Mouse (Mus musculus) stomach, embryonic 15.5 days (tissue): ENCODE results near the gene Gli1. TPM values are rescaled to one million over a fixed set of nuclear protein-coding genes. Genes with fewer than 3 reads are reported as not detected.
"Not testable (repeated sequence)": the region's sequence is repeated elsewhere in the genome, so short reads cannot be mapped to it uniquely, and the experiment has no call there.

Source experiments
- ATAC-seq: fragments of 200-750 bp; cut with Nextera tagmentation; 2 replicates; pipeline ENCODE4 v1.8.0; 2017; ENCODE audit warnings: low read depth, moderate number of reproducible peaks, moderate TSS enrichment; ENCODE audit not compliant: insufficient read depth, low FRiP score
- H3K27ac ChIP-seq: fragments of 300-500 bp; sonication (generic); 2 replicates; pipeline ENCODE4 v1.5.1; 2015; ENCODE audit warnings: mild to moderate bottlenecking, inconsistent platforms
- H3K27me3 ChIP-seq: fragments of 300-500 bp; sonication (generic); replicated peaks from 2 replicates; pipeline ENCODE4 v1.6.1; 2015; ENCODE audit warnings: inconsistent platforms
- H3K36me3 ChIP-seq: fragments of 300-500 bp; sonication (generic); 2 replicates; pipeline ENCODE4 v1.6.1; 2015; ENCODE audit warnings: inconsistent platforms
- H3K4me1 ChIP-seq: fragments of 300-500 bp; sonication (generic); 2 replicates; pipeline ENCODE4 v1.6.1; 2015; ENCODE audit warnings: inconsistent platforms
- H3K4me2 ChIP-seq: fragments of 300-500 bp; sonication (generic); 2 replicates; pipeline ENCODE4 v1.6.1; 2015; ENCODE audit warnings: mild to moderate bottlenecking, inconsistent platforms
- H3K4me3 ChIP-seq: fragments of 300-500 bp; sonication (generic); replicated peaks from 2 replicates; pipeline ENCODE4 v1.5.1; 2015; ENCODE audit warnings: inconsistent platforms
- H3K9ac ChIP-seq: fragments of 300-500 bp; sonication (generic); 2 replicates; pipeline ENCODE4 v1.6.1; 2015; ENCODE audit warnings: inconsistent platforms
- H3K9me3 ChIP-seq: fragments of 300-500 bp; sonication (generic); 2 replicates; pipeline ENCODE4 v1.6.1; 2016; ENCODE audit warnings: inconsistent platforms
- WGBS: fragments of 180-500 bp; shearing (Covaris S2); methylation state at CpG from one replicate; pipeline ENCODE4 v1.1.7; 2015; 5-methylcytosine and 5-hydroxymethylcytosine counted together
- polyA plus RNA-seq: library from polyadenylated mRNA; unstranded; fragments of >200 nt; fragmentation: Nextera tagmentation; extraction: Ambion mirVana; gene quantifications from 2 replicates; pipeline ENCODE4 v1.2.1, GENCODE M21; 2015

Gli1 gene
- polyA plus RNA-seq, 1 experiment from 2014 or later, result 9.1 TPM

DNA sequence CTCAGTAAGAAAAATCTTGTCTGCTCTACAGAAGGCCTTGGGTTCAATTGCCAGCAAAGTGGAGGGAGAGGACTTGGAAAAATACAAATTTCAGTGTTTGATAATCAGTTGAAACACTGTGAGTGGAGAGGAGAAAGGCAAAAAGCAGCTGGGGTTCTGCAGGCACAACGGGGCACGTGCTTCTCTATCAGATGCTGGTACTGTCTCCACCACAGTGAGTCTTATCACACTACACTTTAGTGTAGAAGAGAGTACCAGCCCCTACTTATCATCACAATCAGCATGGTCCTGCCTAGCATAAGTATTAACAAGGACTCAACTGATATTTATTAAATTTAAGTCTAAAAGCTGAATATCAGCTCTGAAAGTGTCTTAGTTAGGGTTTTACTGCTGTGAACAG is 24.5 kb downstream of the Gli1 start:
- WGBS, result 78% methylated on average over 2 of the region's 2 CpGs
- no peak overlapping the region for H3K4me3 ChIP-seq
- no peak for ATAC-seq
- H3K9me3 ChIP-seq, result no peaks in the 10 kb centered on the region
- H3K9ac ChIP-seq, result no peak overlapping the region
- no peaks in the 10 kb centered on the region for H3K36me3 ChIP-seq
- H3K27me3 ChIP-seq, result no peaks in the 10 kb centered on the region
- no peak overlapping the region for H3K27ac ChIP-seq
- H3K4me1 ChIP-seq, result no peaks in the 10 kb centered on the region
- H3K4me2 ChIP-seq, result no peak overlapping the region

DNA sequence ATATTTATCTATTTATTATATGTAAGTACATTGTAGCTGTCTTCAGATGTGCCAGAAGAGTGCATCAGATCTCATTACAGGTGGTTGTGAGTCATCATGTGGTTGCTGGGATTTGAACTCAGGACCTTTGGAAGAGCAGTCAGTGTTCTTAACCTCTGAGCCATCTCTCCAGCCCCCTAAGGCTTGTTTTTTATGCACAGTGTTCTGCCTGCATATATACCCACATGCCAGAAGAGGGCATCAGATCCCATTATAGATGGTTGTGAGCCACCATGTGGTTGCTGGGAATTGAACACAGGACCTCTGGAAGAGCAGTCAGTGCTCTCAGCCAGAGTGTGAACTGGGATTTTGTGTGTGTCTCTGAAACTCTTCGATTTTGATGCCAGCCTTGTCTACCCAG is 26.8 kb downstream of the Gli1 start:
- not testable (repeated sequence) for H3K4me2 ChIP-seq, H3K9me3 ChIP-seq, H3K27me3 ChIP-seq, H3K9ac ChIP-seq, ATAC-seq, H3K4me3 ChIP-seq, H3K36me3 ChIP-seq, H3K27ac ChIP-seq
- 74% methylated on average over 1 of the region's 1 CpGs for WGBS
- peaks cover 10% of the 10 kb centered on the region; the same call in 1 of the 2 replicates for H3K4me1 ChIP-seq

DNA sequence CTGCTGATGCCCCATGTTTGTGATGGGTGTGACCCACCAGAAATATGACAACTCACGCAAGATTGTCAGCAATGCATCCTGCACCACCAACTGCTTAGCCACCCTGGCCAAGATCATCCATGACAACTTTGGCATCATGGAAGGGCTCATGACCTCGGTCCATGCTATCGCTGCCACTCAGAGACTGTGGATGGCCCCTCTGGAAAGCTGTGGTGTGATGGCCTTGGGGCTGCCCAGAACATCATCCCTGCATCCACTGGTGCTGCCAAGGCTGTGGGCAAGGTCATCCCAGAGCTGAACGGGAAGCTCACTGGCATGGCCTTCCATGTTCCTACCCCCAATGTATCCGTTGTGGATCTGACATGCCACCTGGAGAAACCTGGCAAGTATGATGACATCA is 28.3 kb downstream of the Gli1 start:
- not testable (repeated sequence) for ATAC-seq, H3K27me3 ChIP-seq, H3K27ac ChIP-seq, H3K4me3 ChIP-seq, H3K9me3 ChIP-seq, H3K9ac ChIP-seq, H3K36me3 ChIP-seq, H3K4me2 ChIP-seq
- 93% methylated on average over 5 of the region's 5 CpGs for WGBS
- H3K4me1 ChIP-seq, result peaks cover 10% of the 10 kb centered on the region; the same call in 1 of the 2 replicates

DNA sequence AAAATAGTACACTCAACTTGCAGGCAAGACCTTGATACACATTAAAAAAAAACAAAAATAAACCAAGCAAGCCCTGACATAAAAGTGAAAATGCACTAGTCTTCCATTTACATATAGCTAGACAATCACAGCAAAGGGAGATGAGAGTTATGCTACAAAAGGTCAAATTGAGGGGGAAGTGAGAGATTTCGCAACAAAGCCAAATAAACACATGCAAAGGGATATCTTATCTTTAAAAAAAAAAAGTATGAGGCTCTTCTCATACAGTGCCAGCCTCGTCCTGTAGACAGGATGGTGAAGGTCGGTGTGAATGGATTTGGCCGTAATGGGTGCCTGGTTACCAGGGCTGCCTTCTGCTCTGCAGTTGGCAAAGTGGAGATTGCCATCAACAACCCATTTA is 28.9 kb downstream of the Gli1 start:
- Histone ChIP-seq H3K4me2 (no peak overlapping the region), H3K27ac (no peak overlapping the region), H3K4me1 (peaks cover 10% of the 10 kb centered on the region; the same call in 1 of the 2 replicates), H3K9me3 (no peaks in the 10 kb centered on the region), H3K4me3 (no peak overlapping the region), H3K36me3 (peaks cover 13% of the 10 kb centered on the region), H3K9ac (no peak overlapping the region), H3K27me3 (no peaks in the 10 kb centered on the region)
- WGBS, result 73% methylated on average over 4 of the region's 4 CpGs
- no peak for ATAC-seq

DNA sequence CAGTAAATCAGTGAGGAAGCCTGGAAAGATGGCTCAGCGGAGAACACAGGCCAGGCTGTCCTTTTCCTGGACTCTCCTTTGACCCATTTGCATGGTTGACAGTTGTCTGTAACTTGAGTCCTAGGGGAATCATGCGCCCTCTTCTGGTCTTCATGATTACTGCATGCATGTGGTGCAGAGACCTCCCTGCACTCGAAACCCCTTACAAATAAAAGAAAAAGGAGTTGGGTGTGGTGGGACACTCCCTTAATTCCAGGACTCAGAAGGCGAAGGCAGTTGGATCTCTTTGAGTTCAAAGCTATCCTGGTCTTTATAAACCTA is 29.5 kb downstream of the Gli1 start:
- WGBS, result 3% methylated on average over 4 of the region's 4 CpGs
- ATAC-seq, result peak; percentile 40; the same call in 1 of the 2 replicates
- peak overlapping the region; percentile 56; the same call in 1 of the 2 replicates for H3K9ac ChIP-seq

DNA sequence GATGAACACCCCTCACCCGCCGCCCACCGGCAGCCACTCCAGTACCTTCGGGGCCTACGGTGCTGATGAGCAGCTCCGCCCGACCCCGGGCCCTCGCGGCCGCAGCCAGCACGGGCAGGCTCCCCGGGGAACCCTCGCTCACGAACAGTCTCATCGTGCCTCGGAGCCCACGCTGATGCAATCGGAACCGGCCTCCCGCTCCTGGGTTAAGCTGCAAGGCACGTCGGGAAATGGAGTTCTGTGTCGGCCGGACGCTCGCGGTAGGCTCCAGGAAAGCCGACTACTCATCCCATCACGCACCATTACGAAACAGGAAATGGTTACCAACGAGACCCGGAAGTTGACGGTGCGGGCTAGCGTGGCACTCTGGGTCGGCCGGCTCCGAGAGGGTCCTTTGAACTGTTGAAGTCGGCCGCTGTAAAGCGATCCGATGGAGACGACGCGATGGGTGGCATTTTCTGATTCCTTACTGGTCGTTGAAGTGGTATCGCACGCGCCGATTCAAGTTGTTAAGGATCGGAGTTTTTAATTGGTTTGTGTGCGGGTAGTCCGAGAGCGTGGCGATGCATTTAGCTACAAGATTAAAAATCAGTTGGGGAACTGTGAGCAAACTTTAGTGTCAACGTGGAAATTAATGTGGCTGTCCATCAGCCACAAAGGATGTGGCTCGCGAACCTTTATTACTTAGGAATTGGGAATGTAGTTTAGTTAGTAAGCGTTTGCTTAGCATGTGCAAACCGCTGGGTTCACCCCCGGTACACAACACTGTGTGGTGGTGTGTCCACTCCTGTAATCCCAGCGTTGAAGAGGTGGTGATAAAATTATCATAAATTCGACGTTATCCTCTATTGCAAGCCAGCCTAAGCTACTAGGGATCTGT is 30.1 kb downstream of the Gli1 start, which contains the start of gene Mars:
Gene Mars, minus strand, starts transcription at position 311 of the 880 bp plus-strand sequence.
- peak; percentile 97 for ATAC-seq
- Histone ChIP-seq H3K9ac (peak within 1 kb of the TSS; percentile 68), H3K27me3 (no peaks in the 10 kb centered on the region), H3K36me3 (peaks cover 24% of the 10 kb centered on the region), H3K27ac (peak within 1 kb of the TSS; percentile 81), H3K4me2 (peak within 1 kb of the TSS; percentile 75), H3K9me3 (no peaks in the 10 kb centered on the region), H3K4me1 (peaks cover 10% of the 10 kb centered on the region; the same call in 1 of the 2 replicates), H3K4me3 (peak within 1 kb of the TSS; percentile 79)
- WGBS, result under 1% methylated on average over 65 of the region's 65 CpGs

More for the DNA sequence above, 29.5 kb downstream of the Gli1 start:
- H3K27me3 ChIP-seq, result no peaks in the 10 kb centered on the region
- H3K9me3 ChIP-seq, result no peaks in the 10 kb centered on the region
- peaks cover 19% of the 10 kb centered on the region for H3K36me3 ChIP-seq
- peaks cover 10% of the 10 kb centered on the region; the same call in 1 of the 2 replicates for H3K4me1 ChIP-seq
- peak overlapping the region; percentile 81 for H3K27ac ChIP-seq
- peak overlapping the region; percentile 79 for H3K4me3 ChIP-seq
- peak overlapping the region; percentile 75 for H3K4me2 ChIP-seq

DNA sequence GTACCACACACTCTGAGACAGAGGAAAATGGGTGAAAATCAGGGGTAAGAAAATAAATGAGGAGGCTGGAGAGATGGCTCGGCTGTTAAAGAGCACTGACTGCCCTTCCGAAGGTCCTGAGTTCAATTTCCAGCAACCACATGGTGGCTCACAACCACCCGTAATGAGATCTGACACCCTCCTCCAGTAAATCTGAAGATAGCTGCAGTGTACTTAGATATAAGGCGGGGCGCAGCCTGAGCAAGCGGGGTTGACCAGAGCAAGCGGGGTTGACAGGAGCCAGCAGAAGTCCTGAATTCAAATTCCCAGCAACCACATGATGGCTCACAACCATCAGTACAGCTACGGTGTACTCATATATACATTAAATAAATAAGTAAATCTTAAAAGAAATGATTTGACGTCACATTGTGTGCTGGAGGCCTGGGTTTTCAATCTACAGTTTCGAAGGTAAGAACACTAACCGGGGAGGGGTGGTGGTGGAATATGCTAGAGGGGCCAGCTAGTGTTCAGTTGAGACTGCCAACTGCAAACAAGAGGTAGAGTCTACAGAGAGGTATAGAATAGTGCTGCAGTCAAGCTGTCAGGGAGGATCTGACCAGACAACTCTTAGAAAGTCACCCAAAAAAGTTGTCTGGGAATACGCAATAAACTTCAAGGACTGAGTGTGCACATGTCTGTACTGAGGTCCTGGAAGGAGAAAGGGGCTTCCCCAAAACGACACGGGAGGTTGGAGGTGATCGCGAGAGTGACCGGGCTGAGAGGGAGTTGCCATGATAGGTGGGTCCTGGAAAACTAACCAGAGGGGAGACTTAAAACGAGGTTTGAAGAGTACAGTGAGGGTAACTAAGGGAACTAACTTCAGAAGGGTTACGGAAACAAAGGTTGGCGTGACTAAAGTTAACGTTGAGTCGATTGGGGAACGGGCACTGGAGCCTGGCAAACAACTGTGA is 31.0 kb downstream of the Gli1 start:
- H3K4me2 ChIP-seq, result peak overlapping the region; percentile 75
- WGBS, result 31% methylated on average over 23 of the region's 23 CpGs
- peak; percentile 23 for ATAC-seq

DNA sequence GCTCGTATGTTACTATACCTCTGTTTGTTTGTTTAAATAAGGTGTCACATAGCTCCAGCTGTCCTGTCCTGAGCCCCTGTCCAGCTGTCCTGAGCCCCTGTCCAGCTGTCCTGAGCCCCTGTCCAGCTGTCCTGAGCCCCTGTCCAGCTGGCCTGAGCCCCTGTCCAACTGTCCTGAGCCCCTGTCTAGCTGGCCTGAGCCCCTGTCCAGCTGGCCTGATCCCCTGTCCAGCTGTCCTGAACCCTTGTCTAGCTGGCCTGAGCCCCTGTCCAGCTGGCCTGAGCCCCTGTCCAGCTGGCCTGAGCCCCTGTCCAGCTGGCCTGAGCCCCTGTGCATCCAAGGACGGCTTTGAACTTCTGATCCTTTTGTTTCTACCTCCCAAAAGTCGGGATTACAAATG is 32.6 kb downstream of the Gli1 start:
- ATAC-seq, H3K27ac ChIP-seq, H3K9ac ChIP-seq, H3K9me3 ChIP-seq, H3K27me3 ChIP-seq, H3K4me2 ChIP-seq, H3K4me3 ChIP-seq: not testable (repeated sequence)
- 84% methylated on average over 3 of the region's 3 CpGs for WGBS
- H3K36me3 ChIP-seq, result peaks cover 47% of the 10 kb centered on the region
- H3K4me1 ChIP-seq, result peaks cover 10% of the 10 kb centered on the region; the same call in 1 of the 2 replicates

More for the DNA sequence above, 31.0 kb downstream of the Gli1 start:
- peaks cover 10% of the 10 kb centered on the region; the same call in 1 of the 2 replicates for H3K4me1 ChIP-seq
- no peaks in the 10 kb centered on the region for H3K27me3 ChIP-seq
- H3K36me3 ChIP-seq, result peaks cover 31% of the 10 kb centered on the region
- peak overlapping the region; percentile 79 for H3K4me3 ChIP-seq
- peak overlapping the region; percentile 81 for H3K27ac ChIP-seq
- peak overlapping the region; percentile 68 for H3K9ac ChIP-seq
- no peaks in the 10 kb centered on the region for H3K9me3 ChIP-seq

DNA sequence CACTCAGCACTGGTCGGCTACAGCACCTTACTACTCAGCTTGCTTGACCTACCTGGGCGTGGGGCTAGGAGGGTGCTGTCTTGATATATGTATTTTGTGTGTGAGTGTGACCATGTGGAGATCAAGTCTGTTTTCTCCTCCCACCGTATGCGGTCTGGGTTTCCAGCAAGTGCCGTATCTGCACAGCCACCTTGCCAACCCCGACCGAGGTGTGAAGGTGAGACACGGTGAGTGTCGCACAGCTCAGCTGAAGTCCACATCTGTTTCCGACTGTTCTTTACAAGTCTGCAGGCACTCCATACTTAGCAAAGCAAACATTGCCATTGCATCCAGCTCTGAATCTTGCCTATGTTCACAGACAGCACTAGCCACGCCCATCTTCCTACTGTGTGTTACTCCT is 38.6 kb downstream of the Gli1 start:
- ATAC-seq, result no peak
- Histone ChIP-seq H3K9me3 (no peaks in the 10 kb centered on the region), H3K9ac (no peak overlapping the region), H3K4me3 (no peak overlapping the region), H3K4me2 (no peak overlapping the region), H3K4me1 (no peaks in the 10 kb centered on the region), H3K27me3 (no peaks in the 10 kb centered on the region), H3K36me3 (peaks cover 76% of the 10 kb centered on the region), H3K27ac (no peak overlapping the region)
- WGBS, result 90% methylated on average over 11 of the region's 11 CpGs

DNA sequence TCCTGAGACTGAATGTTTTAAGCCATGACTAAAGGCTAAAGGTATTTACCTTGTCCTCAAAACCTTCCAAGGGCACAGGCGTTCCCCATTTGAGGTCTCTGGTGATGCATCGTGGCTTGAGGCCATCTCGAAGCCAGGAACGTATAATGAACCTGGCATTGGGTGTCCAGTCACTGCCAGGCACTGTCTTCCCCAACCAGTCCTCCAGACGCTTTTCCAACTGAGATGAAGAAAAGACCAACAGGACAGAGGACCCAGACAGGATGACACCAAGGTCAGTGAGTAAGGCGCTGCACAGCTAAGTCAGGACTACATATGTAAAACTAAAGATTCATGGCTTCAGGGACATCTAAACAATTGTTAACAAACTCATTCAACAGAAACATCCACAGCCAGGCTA is 41.4 kb downstream of the Gli1 start:
- WGBS, result 86% methylated on average over 6 of the region's 6 CpGs
- ATAC-seq, result no peak
- no peaks in the 10 kb centered on the region for H3K27me3 ChIP-seq
- H3K27ac ChIP-seq, result no peak overlapping the region
- peaks cover 73% of the 10 kb centered on the region for H3K36me3 ChIP-seq
- no peak overlapping the region for H3K4me3 ChIP-seq
- H3K9me3 ChIP-seq, result no peaks in the 10 kb centered on the region
- H3K4me2 ChIP-seq, result no peak overlapping the region
- H3K9ac ChIP-seq, result no peak overlapping the region
- H3K4me1 ChIP-seq, result no peaks in the 10 kb centered on the region

DNA sequence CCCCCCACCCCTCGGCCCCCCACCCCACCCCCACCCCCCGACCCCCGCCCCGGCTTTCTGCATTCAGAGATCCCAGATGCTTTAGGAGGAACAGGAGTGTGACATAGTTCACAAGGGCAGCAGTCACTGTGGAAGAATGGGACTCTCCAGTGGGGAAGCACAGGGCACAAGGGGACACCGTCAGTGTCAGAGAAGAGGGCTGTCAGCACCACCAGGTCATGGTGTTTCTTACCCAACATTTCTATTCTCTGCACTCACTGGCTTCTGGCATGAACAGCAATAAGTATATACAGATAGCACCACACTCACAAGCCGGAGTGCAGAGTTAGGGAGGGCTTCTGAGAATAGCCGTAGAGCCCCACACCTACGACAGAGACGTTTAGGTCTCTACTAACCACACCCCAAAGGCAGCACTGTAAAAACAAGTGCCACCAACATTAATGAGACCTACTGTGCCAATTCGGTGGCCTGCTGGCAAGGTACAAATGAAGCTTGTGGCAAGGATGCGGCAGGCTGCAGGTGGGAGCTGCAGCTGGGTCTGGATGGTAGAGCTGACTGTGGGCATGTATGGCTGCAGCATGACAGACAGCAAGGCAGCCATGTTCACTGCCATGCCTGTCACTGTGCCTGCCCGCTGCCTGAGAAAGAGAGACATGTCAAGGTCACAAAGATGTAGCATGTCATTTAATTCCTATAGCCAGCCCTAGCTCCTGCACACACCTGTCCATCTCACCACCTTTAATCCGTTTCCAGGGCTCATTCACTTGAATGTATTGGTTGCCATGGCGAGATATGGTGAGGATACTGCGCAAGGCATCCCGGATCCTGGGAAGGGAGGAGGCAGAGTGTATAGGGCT is 44.5 kb downstream of the Gli1 start:
- Histone ChIP-seq H3K36me3 (peaks cover 60% of the 10 kb centered on the region), H3K4me1 (peaks cover 12% of the 10 kb centered on the region), H3K9ac (no peak overlapping the region), H3K27me3 (no peaks in the 10 kb centered on the region), H3K27ac (no peak overlapping the region), H3K4me3 (no peak overlapping the region), H3K9me3 (no peaks in the 10 kb centered on the region), H3K4me2 (no peak overlapping the region)
- ATAC-seq, result no peak
- WGBS, result 90% methylated on average over 16 of the region's 16 CpGs
